ENCODE assay signal across 8 mouse cellular contexts in genomic region chr19:41829381-41830105, GRCm38 (mm10). TPM values are rescaled to one million over a fixed set of nuclear protein-coding genes. Genes with fewer than 3 reads are reported as not detected.
DNase-seq lines count a peak whose midpoint lies in the region; ATAC-seq lines count a peak whose summit lies in the region.

Gene Frat1 (plus strand): TSS chr19:41829970.

- H3K4me1 ChIP-seq in hindbrain, embryonic 11.5 days (replicated peaks; ENCODE audit: control insufficient read depth, insufficient read depth, low read length), result peaks cover 9% of the 10 kb centered on the region; the same call in 1 of the 2 replicates

- peak; percentile 94 for ATAC-seq in hindbrain, embryonic 11.5 days (ENCODE audit: low FRiP score)

- H3K4me3 ChIP-seq in hindbrain, embryonic 11.5 days (ENCODE audit: low read depth, low read length), result peak within 1 kb of the TSS; percentile 72

- H3K27me3 ChIP-seq in hindbrain, embryonic 11.5 days (ENCODE audit: control insufficient read depth, insufficient read depth, low read length), result peaks cover 7% of the 10 kb centered on the region

- peak within 1 kb of the TSS; percentile 99 for H3K4me2 ChIP-seq in hindbrain, embryonic 11.5 days (replicated peaks; ENCODE audit: low read depth, low read length)

- H3K9ac ChIP-seq in hindbrain, embryonic 11.5 days (ENCODE audit: low read depth, low read length), result peak within 1 kb of the TSS; percentile 72

- DNase-seq in MN1 (ENCODE audit: low spot score), result peak; percentile 85
- DNase-seq in cerebellum, adult 9-10 months, result peak; percentile 98
- DNase-seq in frontal cortex, adult 2 months (ENCODE audit: extremely low spot score in 1 of 2, low spot score in 1 of 2), result peak; percentile 85 to 92
- DNase-seq in hindbrain, embryonic 11.5 days (ENCODE audit: low spot score), result peak; percentile 92
- DNase-seq in layer of hippocampus, postnatal 14 days (ENCODE audit: low spot score in 2 of 2), result peak; percentile 90 to 95
- DNase-seq in lung, postnatal 14 days, result peak; percentile 90
- peak; percentile 79 for DNase-seq in retina, adult 2 months (ENCODE audit: low read depth, low spot score)
- DNase-seq in thymus, postnatal 36 days, result peak; percentile 90 to 93

- H3K36me3 ChIP-seq in hindbrain, embryonic 11.5 days (ENCODE audit: control insufficient read depth, insufficient read depth, low read length), result no peaks in the 10 kb centered on the region

- peak within 1 kb of the TSS; percentile 90 for H3K27ac ChIP-seq in hindbrain, embryonic 11.5 days (ENCODE audit: low read depth, low read length)

- under 1% methylated on average over 38 of the region's 39 CpGs for WGBS in hindbrain, embryonic 11.5 days

- H3K9me3 ChIP-seq in hindbrain, embryonic 11.5 days (ENCODE audit: control insufficient read depth, low read length), result no peaks in the 10 kb centered on the region

RNA-seq across cellular contexts. Expression of gene Frat1, which starts in this region (rescaled TPM):
- polyA plus RNA-seq in frontal cortex, adult 2 months (2012; rRNA removed), result 10.8 and 11.1 TPM in 2 replicates
- 11.2 and 14.4 TPM in 2 replicates for polyA plus RNA-seq in hindbrain, embryonic 11.5 days (2014; fragmentation: Nextera tagmentation; extraction: Ambion mirVana)
- total RNA-seq in layer of hippocampus, postnatal 14 days (2021), result 10 to 100 TPM; 19.7 to 20.6 TPM

Comparison
In these comparisons a context has a peak if more than half of its experiments do, and no peak if none do; other contexts are left out.
1. Peak in every context shown above with its lines: DNase-seq, ATAC-seq, H3K4me3 ChIP-seq and H3K27ac ChIP-seq.